Mouse (Mus musculus) forebrain, postnatal 0 days (tissue): Measurements from ENCODE around the gene Teddm3. TPM values are rescaled to one million over a fixed set of nuclear protein-coding genes. Genes with fewer than 3 reads are reported as not detected.
"Not testable (repeated sequence)": the region's sequence is repeated elsewhere in the genome, so short reads cannot be mapped to it uniquely, and the experiment has no call there.

Experiments used
- ATAC-seq: fragments of 200-750 bp; cut with Nextera tagmentation; 2 replicates; pipeline ENCODE4 v1.8.0; 2017; ENCODE audit warnings: mild to moderate bottlenecking, moderate library complexity
- DNase-seq: peaks from one replicate; pipeline ENCODE4 v3.0.0-alpha.2; 2015
- H3K27ac ChIP-seq: fragments of 300-500 bp; sonication (generic); 2 replicates; pipeline ENCODE4 v1.5.1; 2014; ENCODE audit warnings: low read depth, mild to moderate bottlenecking, antibody characterized with exemption, low read length, moderate library complexity, mixed read lengths
- H3K27me3 ChIP-seq: fragments of 300-500 bp; sonication (generic); 2 replicates; pipeline ENCODE4 v1.6.1; 2014; ENCODE audit warnings: mild to moderate bottlenecking, low read length, mixed read lengths; ENCODE audit not compliant: insufficient read depth
- H3K36me3 ChIP-seq: fragments of 300-500 bp; sonication (generic); 2 replicates; pipeline ENCODE4 v1.6.1; 2014; ENCODE audit warnings: mild to moderate bottlenecking, moderate library complexity; ENCODE audit not compliant: insufficient read depth
- H3K4me1 ChIP-seq: fragments of 300-500 bp; sonication (generic); 2 replicates; pipeline ENCODE4 v1.6.1; 2014; ENCODE audit warnings: antibody characterized with exemption; ENCODE audit not compliant: insufficient read depth
- H3K4me2 ChIP-seq: fragments of 300-500 bp; sonication (generic); 2 replicates; pipeline ENCODE4 v1.6.1; 2014; ENCODE audit warnings: low read depth, mild to moderate bottlenecking, moderate library complexity
- H3K4me3 ChIP-seq: fragments of 300-500 bp; sonication (generic); 2 replicates; pipeline ENCODE4 v1.5.1; 2014; ENCODE audit warnings: low read depth, low read length, mixed read lengths
- H3K9ac ChIP-seq: fragments of 300-500 bp; sonication (generic); 2 replicates; pipeline ENCODE4 v1.6.1; 2014; ENCODE audit warnings: mild to moderate bottlenecking
- H3K9me3 ChIP-seq: fragments of 300-500 bp; sonication (generic); 2 replicates; pipeline ENCODE4 v1.6.1; 2016; ENCODE audit warnings: low read length
- CTCF ChIP-seq: sonication (generic); IDR thresholded peaks from 2 replicates; pipeline ENCODE4 v1.5.1; 2016; ENCODE audit warnings: antibody characterized with exemption, control low read depth, low read depth
- WGBS: fragments of 180-500 bp; shearing (Covaris S2); extraction: QIAGEN DNeasy Blood & Tissue Kit; methylation state at CpG from one replicate; pipeline ENCODE4 v1.1.7; 2014; 5-methylcytosine and 5-hydroxymethylcytosine counted together
- polyA plus RNA-seq: library from polyadenylated mRNA; unstranded; fragments of >200 nt; fragmentation: Nextera tagmentation; extraction: Ambion mirVana; gene quantifications from 2 replicates; pipeline ENCODE4 v1.2.1, GENCODE M21; 2015
- total RNA-seq: library from RNA; depleted of rRNA; stranded (reverse); fragments of >200 nt; gene quantifications from 2 replicates; pipeline ENCODE4 v1.2.3, GENCODE M21; 2014

Gene Teddm3
- total and polyA plus RNA-seq, 2 experiments from 2014 or later = not detected

GRCm38 (mm10) chr16:21182108-21182507 lies 28.3 kb upstream of the Teddm3 start:
- DNase-seq (no peak), ATAC-seq (no peak)
- H3K4me2 ChIP-seq = no peak overlapping the region
- H3K27ac ChIP-seq = no peak overlapping the region
- no peaks in the 10 kb centered on the region for H3K27me3 ChIP-seq
- no peaks in the 10 kb centered on the region for H3K4me1 ChIP-seq
- H3K4me3 ChIP-seq = no peak overlapping the region
- H3K9ac ChIP-seq = no peak overlapping the region
- H3K36me3 ChIP-seq = no peaks in the 10 kb centered on the region
- no peaks in the 10 kb centered on the region for H3K9me3 ChIP-seq
- WGBS = 79% methylated on average over 1 of the region's 1 CpGs
- no peak for TF ChIP-seq CTCF

GRCm38 (mm10) chr16:21175236-21175635 lies 21.4 kb upstream of the Teddm3 start:
- Histone ChIP-seq H3K4me3 (no peak overlapping the region), H3K4me1 (no peaks in the 10 kb centered on the region), H3K27ac (no peak overlapping the region), H3K9ac (no peak overlapping the region), H3K9me3 (no peaks in the 10 kb centered on the region), H3K36me3 (no peaks in the 10 kb centered on the region), H3K4me2 (no peak overlapping the region), H3K27me3 (no peaks in the 10 kb centered on the region)
- ATAC-seq = no peak
- no peak for TF ChIP-seq CTCF
- no CpG with 5 or more reads among the region's 1 CpGs for WGBS
- DNase-seq = no peak

- no peak for TF ChIP-seq CTCF
- no peak overlapping the region for H3K9ac ChIP-seq
- no peaks in the 10 kb centered on the region for H3K4me1 ChIP-seq
- 90% methylated on average over 13 of the region's 13 CpGs for WGBS
- H3K4me2 ChIP-seq = no peak overlapping the region
- no peak for DNase-seq
- H3K27ac ChIP-seq = no peak overlapping the region
- no peaks in the 10 kb centered on the region for H3K27me3 ChIP-seq
- no peaks in the 10 kb centered on the region for H3K36me3 ChIP-seq
- ATAC-seq = no peak
- no peak overlapping the region for H3K4me3 ChIP-seq
- H3K9me3 ChIP-seq = no peaks in the 10 kb centered on the region
Observed at GRCm38 (mm10) chr16:21168730-21169129, 14.9 kb upstream of the Teddm3 start.

GRCm38 (mm10) chr16:21165343-21166220 lies 11.8 kb upstream of the Teddm3 start:
- WGBS = 14% methylated on average over 17 of the region's 19 CpGs
- H3K4me1 ChIP-seq, H3K27ac ChIP-seq, H3K27me3 ChIP-seq, H3K4me2 ChIP-seq, H3K4me3 ChIP-seq, H3K36me3 ChIP-seq, H3K9ac ChIP-seq, H3K9me3 ChIP-seq: not testable (repeated sequence)
- peak; percentile 14; the same call in 1 of the 2 replicates for TF ChIP-seq CTCF
- ATAC-seq = peak; percentile 95
- DNase-seq = peak; percentile 35

GRCm38 (mm10) chr16:21163423-21163822 lies 9.6 kb upstream of the Teddm3 start:
- not testable (repeated sequence) for H3K27ac ChIP-seq, H3K4me2 ChIP-seq, ATAC-seq, H3K9ac ChIP-seq, H3K4me1 ChIP-seq, DNase-seq, H3K4me3 ChIP-seq, H3K9me3 ChIP-seq, H3K36me3 ChIP-seq, H3K27me3 ChIP-seq
- WGBS = 93% methylated on average over 3 of the region's 3 CpGs

GRCm38 (mm10) chr16:21159226-21159625 lies 5.4 kb upstream of the Teddm3 start:
- not testable (repeated sequence) for ATAC-seq, H3K27me3 ChIP-seq, DNase-seq, H3K36me3 ChIP-seq, H3K4me3 ChIP-seq, H3K27ac ChIP-seq, H3K9ac ChIP-seq, H3K9me3 ChIP-seq, H3K4me1 ChIP-seq, H3K4me2 ChIP-seq
- WGBS = 85% methylated on average over 1 of the region's 1 CpGs

- H3K4me1 ChIP-seq, H3K27ac ChIP-seq, H3K4me2 ChIP-seq, H3K27me3 ChIP-seq, H3K9me3 ChIP-seq, ATAC-seq, H3K36me3 ChIP-seq, DNase-seq, H3K4me3 ChIP-seq, H3K9ac ChIP-seq: not testable (repeated sequence)
Observed at GRCm38 (mm10) chr16:21156261-21156660, 2.5 kb upstream of the Teddm3 start.
